Mouse (Mus musculus): Measurements from ENCODE around the gene Runx2.

Gene Runx2

DNA sequence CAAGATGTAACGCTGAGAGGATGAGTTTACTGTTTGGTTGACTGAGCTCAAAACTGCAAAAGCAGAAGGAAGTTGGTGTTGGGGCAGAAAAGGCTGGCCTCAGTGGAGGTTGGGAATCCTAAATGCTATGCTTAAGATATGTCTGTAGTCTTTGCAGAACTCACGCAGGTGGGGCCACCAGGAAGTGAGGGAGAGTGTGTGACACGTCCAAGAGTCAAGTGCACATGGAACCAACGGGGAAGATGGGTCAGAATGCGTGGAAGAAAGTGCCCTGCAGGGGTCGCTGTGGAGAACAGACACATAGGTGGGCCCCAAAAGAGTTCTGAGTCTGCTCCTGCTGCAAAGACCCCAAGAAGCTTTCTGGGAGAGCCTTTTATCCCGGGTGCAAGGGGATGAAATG is 141.8 kb downstream of the Runx2 start:
- peak; percentile 60 for DNase-seq (ENCODE audit: low read depth, low spot score)
- Histone ChIP-seq H3K27me3 (ENCODE audit: control insufficient read depth, insufficient read depth, low read length, poor library complexity, severe bottlenecking) (no peaks in the 10 kb centered on the region), H3K36me3 (ENCODE audit: control insufficient read depth, insufficient read depth, low read length, poor library complexity, severe bottlenecking) (no peaks in the 10 kb centered on the region)

- DNase-seq (ENCODE audit: low read depth, low spot score), result peak; percentile 16
- H3K27me3 ChIP-seq (ENCODE audit: control insufficient read depth, insufficient read depth, low read length, poor library complexity, severe bottlenecking), result no peaks in the 10 kb centered on the region
Measured at GRCm38 (mm10) chr17:44671946-44672692, 142.5 kb downstream of the Runx2 start.

GRCm38 (mm10) chr17:44669985-44670384 is 144.6 kb downstream of the Runx2 start:
- DNase-seq (ENCODE audit: low read depth, low spot score), result no peak
- no peaks in the 10 kb centered on the region for H3K36me3 ChIP-seq (ENCODE audit: control insufficient read depth, insufficient read depth, low read length, poor library complexity, severe bottlenecking)
- H3K27me3 ChIP-seq (ENCODE audit: control insufficient read depth, insufficient read depth, low read length, poor library complexity, severe bottlenecking), result no peaks in the 10 kb centered on the region

More at GRCm38 (mm10) chr17:44671946-44672692, 142.5 kb downstream of the Runx2 start:
- no peaks in the 10 kb centered on the region for H3K36me3 ChIP-seq (ENCODE audit: control insufficient read depth, insufficient read depth, low read length, poor library complexity, severe bottlenecking)

DNA sequence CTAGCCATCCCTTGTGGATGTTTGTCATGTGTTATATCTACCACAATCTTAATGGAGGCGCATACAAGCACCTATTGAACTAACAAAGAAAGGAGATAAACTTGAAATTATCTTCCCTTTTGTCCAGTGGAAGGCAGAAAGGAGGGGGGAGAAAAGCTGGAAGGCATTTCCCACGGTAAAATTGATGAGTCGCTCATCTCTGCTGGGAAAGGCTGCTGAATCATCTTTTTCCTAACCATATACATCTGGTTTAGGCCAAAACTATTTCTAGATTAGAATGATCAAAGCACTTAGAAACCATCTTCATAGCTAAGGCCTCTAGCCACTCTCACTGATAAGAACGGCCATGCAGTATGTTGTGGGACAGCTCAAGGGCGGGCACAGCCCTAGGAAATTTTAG is 147.3 kb downstream of the Runx2 start:
- DNase-seq (ENCODE audit: low read depth, low spot score), result no peak
- Histone ChIP-seq H3K27me3 (ENCODE audit: control insufficient read depth, insufficient read depth, low read length, poor library complexity, severe bottlenecking) (no peaks in the 10 kb centered on the region), H3K36me3 (ENCODE audit: control insufficient read depth, insufficient read depth, low read length, poor library complexity, severe bottlenecking) (no peaks in the 10 kb centered on the region)

GRCm38 (mm10) chr17:44663872-44664271 is 150.7 kb downstream of the Runx2 start:
- peak; percentile 8 for DNase-seq (ENCODE audit: low read depth, low spot score)
- H3K36me3 ChIP-seq (ENCODE audit: control insufficient read depth, insufficient read depth, low read length, poor library complexity, severe bottlenecking), result no peaks in the 10 kb centered on the region
- no peaks in the 10 kb centered on the region for H3K27me3 ChIP-seq (ENCODE audit: control insufficient read depth, insufficient read depth, low read length, poor library complexity, severe bottlenecking)

GRCm38 (mm10) chr17:44663208-44663607 is 151.4 kb downstream of the Runx2 start:
- no peak for DNase-seq (ENCODE audit: low read depth, low spot score)
- Histone ChIP-seq H3K27me3 (ENCODE audit: control insufficient read depth, insufficient read depth, low read length, poor library complexity, severe bottlenecking) (no peaks in the 10 kb centered on the region), H3K36me3 (ENCODE audit: control insufficient read depth, insufficient read depth, low read length, poor library complexity, severe bottlenecking) (no peaks in the 10 kb centered on the region)

DNA sequence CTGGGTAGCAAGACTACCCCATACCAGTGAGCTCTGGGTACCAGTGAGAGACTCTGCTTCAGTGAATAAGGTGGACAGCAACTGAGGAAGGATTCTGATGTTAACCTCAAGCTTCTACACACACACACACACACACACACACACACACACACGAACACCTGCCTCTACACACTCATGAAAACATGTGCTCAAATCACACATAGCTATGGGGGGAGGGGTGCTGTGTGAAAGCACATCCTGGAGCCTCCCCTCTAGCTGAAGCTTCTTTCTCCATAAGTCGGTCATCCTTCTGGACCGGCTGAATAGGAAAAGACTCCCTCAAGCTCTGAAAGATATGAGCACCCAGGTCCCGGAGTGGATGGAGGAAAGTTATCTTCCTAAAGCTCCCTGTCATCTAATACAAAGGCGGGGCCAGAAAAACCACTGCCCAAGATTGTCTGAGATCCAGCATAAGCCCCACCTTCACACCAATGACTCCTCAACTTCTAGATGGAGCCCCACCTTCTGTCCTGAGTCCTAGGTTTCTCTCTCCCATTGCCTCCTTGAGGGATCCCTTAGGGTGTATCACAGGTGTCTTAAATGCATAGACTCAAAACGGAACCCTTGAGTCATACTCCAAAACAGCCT is 152.4 kb downstream of the Runx2 start:
- no peaks in the 10 kb centered on the region for H3K36me3 ChIP-seq (ENCODE audit: control insufficient read depth, insufficient read depth, low read length, poor library complexity, severe bottlenecking)
- no peak for DNase-seq (ENCODE audit: low read depth, low spot score)
- H3K27me3 ChIP-seq (ENCODE audit: control insufficient read depth, insufficient read depth, low read length, poor library complexity, severe bottlenecking), result no peaks in the 10 kb centered on the region

DNA sequence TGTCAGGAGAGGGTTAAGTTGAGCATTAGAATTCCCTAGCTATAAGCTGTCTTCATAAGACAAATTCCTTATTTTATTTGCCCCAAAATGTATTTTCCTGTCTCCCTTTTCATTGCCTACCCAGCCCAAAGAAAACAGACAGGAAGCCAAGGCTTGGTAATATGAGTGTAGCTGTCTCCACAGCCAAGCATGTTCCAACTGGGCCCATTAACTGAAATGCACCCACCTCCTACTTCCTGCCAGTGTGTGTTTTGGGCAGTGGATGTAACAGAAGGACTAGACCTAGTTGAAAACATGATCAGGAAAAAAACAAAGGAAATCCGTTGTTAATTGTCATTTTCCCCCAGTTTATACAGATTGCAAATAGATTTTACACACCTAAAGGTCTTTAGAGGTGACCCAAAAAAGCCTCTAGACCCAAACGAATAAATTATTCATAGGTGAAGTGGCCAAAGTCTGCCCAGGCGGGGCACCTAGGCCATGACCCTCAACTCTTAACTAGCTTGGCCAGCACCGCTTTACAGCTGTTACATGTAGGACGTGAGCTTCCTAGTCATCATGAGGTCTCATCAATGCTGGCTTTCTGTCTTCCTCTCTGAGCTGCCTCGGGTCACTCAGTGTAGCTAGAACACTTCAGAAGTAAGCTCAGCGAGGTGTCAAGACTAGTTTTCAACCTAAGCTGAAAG is 154.3 kb downstream of the Runx2 start:
- H3K27me3 ChIP-seq (ENCODE audit: control insufficient read depth, insufficient read depth, low read length, poor library complexity, severe bottlenecking), result no peaks in the 10 kb centered on the region
- H3K36me3 ChIP-seq (ENCODE audit: control insufficient read depth, insufficient read depth, low read length, poor library complexity, severe bottlenecking), result no peaks in the 10 kb centered on the region
- no peak for DNase-seq (ENCODE audit: low read depth, low spot score)

DNA sequence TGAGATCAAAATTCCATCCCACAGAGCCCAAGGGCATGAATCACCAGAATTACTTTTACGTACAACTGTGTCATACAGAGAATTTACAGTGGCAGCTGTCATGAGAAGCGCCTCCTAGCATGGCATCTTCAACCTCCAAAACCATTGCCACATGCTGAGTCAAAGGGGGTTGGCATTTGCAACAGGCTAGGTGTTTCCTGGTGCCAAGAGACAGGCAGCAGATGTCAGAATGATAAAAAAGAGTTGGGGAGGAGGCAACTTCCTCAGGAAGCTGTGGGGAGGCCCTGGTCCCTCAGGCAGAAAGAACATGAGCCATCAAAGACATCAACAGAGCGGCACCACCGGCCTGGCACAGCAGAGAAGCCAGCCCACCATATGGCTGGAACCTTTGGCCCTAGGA is 160.1 kb downstream of the Runx2 start:
- Histone ChIP-seq H3K27me3 (ENCODE audit: control insufficient read depth, insufficient read depth, low read length, poor library complexity, severe bottlenecking) (no peaks in the 10 kb centered on the region), H3K36me3 (ENCODE audit: control insufficient read depth, insufficient read depth, low read length, poor library complexity, severe bottlenecking) (no peaks in the 10 kb centered on the region)
- DNase-seq (ENCODE audit: low read depth, low spot score), result peak; percentile 54

- DNase-seq (ENCODE audit: low read depth, low spot score), result no peak
- Histone ChIP-seq H3K36me3 (ENCODE audit: control insufficient read depth, insufficient read depth, low read length, poor library complexity, severe bottlenecking) (no peaks in the 10 kb centered on the region), H3K27me3 (ENCODE audit: control insufficient read depth, insufficient read depth, low read length, poor library complexity, severe bottlenecking) (no peaks in the 10 kb centered on the region)
Measured at GRCm38 (mm10) chr17:44653081-44653480, 161.5 kb downstream of the Runx2 start.

DNA sequence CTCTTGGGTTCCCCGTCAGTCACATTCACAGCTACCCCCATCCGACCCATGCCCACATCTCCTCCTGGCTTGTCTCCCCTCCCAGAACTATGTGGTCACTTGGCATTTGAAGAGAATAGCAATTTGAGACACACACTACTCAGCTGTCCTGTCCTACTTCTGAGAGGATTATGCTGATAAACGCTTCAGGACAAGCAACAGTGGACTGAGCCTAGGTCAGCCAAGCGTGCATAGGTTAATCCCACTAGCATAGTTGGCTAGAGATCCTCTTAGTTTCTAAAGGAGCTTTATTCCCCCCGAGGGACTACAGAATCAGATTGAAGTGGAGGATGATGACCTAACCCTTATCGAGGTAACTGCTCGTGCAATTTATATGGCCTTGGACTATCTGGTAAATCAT is 162.5 kb downstream of the Runx2 start:
- DNase-seq (ENCODE audit: low read depth, low spot score), result no peak
- H3K27me3 ChIP-seq (ENCODE audit: control insufficient read depth, insufficient read depth, low read length, poor library complexity, severe bottlenecking), result no peaks in the 10 kb centered on the region

DNA sequence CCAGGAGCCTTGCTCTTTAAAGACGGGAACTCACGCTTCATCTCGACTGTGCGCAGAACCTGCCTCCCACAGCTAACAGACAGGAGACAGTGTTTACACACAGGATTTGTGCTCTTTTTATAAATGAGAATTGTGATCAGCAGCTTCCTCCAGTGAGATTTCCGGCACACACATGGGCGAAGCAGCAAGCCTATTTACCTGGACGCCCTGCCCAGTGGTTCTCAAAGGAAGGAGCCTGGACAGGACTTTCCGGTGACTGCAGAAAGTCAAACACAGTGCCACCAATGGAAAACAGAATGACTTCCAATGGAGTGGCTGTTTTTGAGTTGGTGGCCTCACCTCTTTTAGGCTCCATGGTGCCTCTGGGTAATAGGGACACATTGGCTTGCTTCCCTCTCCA is 163.0 kb downstream of the Runx2 start:
- DNase-seq (ENCODE audit: low read depth, low spot score), result no peak
- Histone ChIP-seq H3K27me3 (ENCODE audit: control insufficient read depth, insufficient read depth, low read length, poor library complexity, severe bottlenecking) (no peaks in the 10 kb centered on the region), H3K36me3 (ENCODE audit: control insufficient read depth, insufficient read depth, low read length, poor library complexity, severe bottlenecking) (no peaks in the 10 kb centered on the region)

More for the DNA sequence above, 162.5 kb downstream of the Runx2 start:
- H3K36me3 ChIP-seq (ENCODE audit: control insufficient read depth, insufficient read depth, low read length, poor library complexity, severe bottlenecking), result no peaks in the 10 kb centered on the region

GRCm38 (mm10) chr17:44650431-44650830 is 164.2 kb downstream of the Runx2 start:
- H3K27me3 ChIP-seq (ENCODE audit: control insufficient read depth, insufficient read depth, low read length, poor library complexity, severe bottlenecking), result no peaks in the 10 kb centered on the region
- DNase-seq (ENCODE audit: low read depth, low spot score), result no peak
- H3K36me3 ChIP-seq (ENCODE audit: control insufficient read depth, insufficient read depth, low read length, poor library complexity, severe bottlenecking), result no peaks in the 10 kb centered on the region

- Histone ChIP-seq H3K36me3 (ENCODE audit: control insufficient read depth, insufficient read depth, low read length, poor library complexity, severe bottlenecking) (no peaks in the 10 kb centered on the region), H3K27me3 (ENCODE audit: control insufficient read depth, insufficient read depth, low read length, poor library complexity, severe bottlenecking) (no peaks in the 10 kb centered on the region)
- no peak for DNase-seq (ENCODE audit: low read depth, low spot score)
Measured at GRCm38 (mm10) chr17:44649056-44649455, 165.5 kb downstream of the Runx2 start.

- H3K27me3 ChIP-seq (ENCODE audit: control insufficient read depth, insufficient read depth, low read length, poor library complexity, severe bottlenecking), result no peaks in the 10 kb centered on the region
- H3K36me3 ChIP-seq (ENCODE audit: control insufficient read depth, insufficient read depth, low read length, poor library complexity, severe bottlenecking), result no peaks in the 10 kb centered on the region
- DNase-seq (ENCODE audit: low read depth, low spot score), result no peak
Measured at GRCm38 (mm10) chr17:44647916-44648315, 166.7 kb downstream of the Runx2 start.
